Mouse (Mus musculus) liver, embryonic 14.5 days (tissue): ENCODE results near the gene Sash1. TPM values are rescaled to one million over a fixed set of nuclear protein-coding genes. Genes with fewer than 3 reads are reported as not detected.

ENCODE experiments used
- ATAC-seq: fragments of 200-750 bp; cut with Nextera tagmentation; 2 replicates; pipeline ENCODE4 v1.8.0; 2017; ENCODE audit warnings: moderate number of reproducible peaks, mild to moderate bottlenecking, moderate library complexity; ENCODE audit not compliant: insufficient read depth
- DNase-seq, 3 experiments: peaks; one replicate each; pipeline ENCODE4 v3.0.0-alpha.2; 2012 to 2013; ENCODE audit warnings: low read depth in 3 of 3, low spot score in 3 of 3
- H3K27ac ChIP-seq: fragments of 300-500 bp; sonication (generic); 2 replicates; pipeline ENCODE4 v1.5.1; 2014; ENCODE audit warnings: moderate library complexity, mild to moderate bottlenecking, control low read depth, inconsistent platforms
- H3K27me3 ChIP-seq: fragments of 300-500 bp; sonication (generic); 2 replicates; pipeline ENCODE4 v1.6.1; 2014; ENCODE audit warnings: mild to moderate bottlenecking, low read length, moderate library complexity; ENCODE audit not compliant: control insufficient read depth, insufficient read depth
- H3K36me3 ChIP-seq: fragments of 300-500 bp; sonication (generic); replicated peaks from 2 replicates; pipeline ENCODE4 v1.6.1; 2014; ENCODE audit warnings: low read depth; ENCODE audit not compliant: control insufficient read depth, insufficient read depth
- H3K4me1 ChIP-seq, 2 experiments: fragments of 200-500 bp in 1 of 2; fragments of 300-500 bp in 1 of 2; sonication (generic) in 1 of 2; replicated peaks; 2 replicates each; pipeline ENCODE4 v1.6.1; 2012 to 2014; ENCODE audit warnings: antibody characterized with exemption in 1 of 2, inconsistent platforms in 1 of 2, low read length in 1 of 2; ENCODE audit not compliant: control insufficient read depth in 2 of 2, insufficient read depth in 2 of 2
- H3K4me2 ChIP-seq: fragments of 300-500 bp; sonication (generic); 2 replicates; pipeline ENCODE4 v1.6.1; 2014; ENCODE audit warnings: low read depth, mild to moderate bottlenecking, control low read depth, moderate library complexity
- H3K4me3 ChIP-seq, 2 experiments: fragments of 200-500 bp in 1 of 2; fragments of 300-500 bp in 1 of 2; sonication (generic) in 1 of 2; 2 replicates each; pipeline ENCODE4 v1.5.1; 2012 to 2014; ENCODE audit warnings: low read depth in 2 of 2, low read length in 2 of 2, mild to moderate bottlenecking in 2 of 2, control low read depth in 1 of 2, inconsistent platforms in 1 of 2, moderate library complexity in 1 of 2; ENCODE audit not compliant: insufficient read depth in 1 of 2
- H3K9ac ChIP-seq: fragments of 300-500 bp; sonication (generic); replicated peaks from 2 replicates; pipeline ENCODE4 v1.6.1; 2014; ENCODE audit warnings: mild to moderate bottlenecking, control low read depth, moderate library complexity
- H3K9me3 ChIP-seq: fragments of 300-500 bp; sonication (generic); 2 replicates; pipeline ENCODE4 v1.6.1; 2016; ENCODE audit warnings: low read length, mixed read lengths; ENCODE audit not compliant: control insufficient read depth
- CTCF ChIP-seq: IDR thresholded peaks from 2 replicates; pipeline ENCODE4 v1.5.1; 2016; ENCODE audit warnings: antibody characterized with exemption, low read depth, control low read depth
- EP300 ChIP-seq: IDR thresholded peaks from 2 replicates; pipeline ENCODE4 v1.6.1; 2016; ENCODE audit warnings: antibody characterized with exemption, low read depth
- WGBS: fragments of 180-500 bp; shearing (Covaris S2); extraction: QIAGEN DNeasy Blood & Tissue Kit; methylation state at CpG from one replicate; pipeline ENCODE4 v1.1.7; 2014; ENCODE audit not compliant: insufficient replicate concordance; 5-methylcytosine and 5-hydroxymethylcytosine counted together
- polyA plus RNA-seq, 2 experiments: library from polyadenylated mRNA; depleted of rRNA in 1 of 2; stranded (reverse) in 1 of 2; unstranded in 1 of 2; fragments of >200 nt; fragmentation: Nextera tagmentation in 1 of 2; extraction: Ambion mirVana in 1 of 2; gene quantifications; 2 replicates each; pipeline versions ENCODE4 v1.2.1 to v1.2.3; 2012 to 2014

Gene Sash1
- polyA plus RNA-seq, 2 experiments = 0.32 to 1.4 TPM

DNA sequence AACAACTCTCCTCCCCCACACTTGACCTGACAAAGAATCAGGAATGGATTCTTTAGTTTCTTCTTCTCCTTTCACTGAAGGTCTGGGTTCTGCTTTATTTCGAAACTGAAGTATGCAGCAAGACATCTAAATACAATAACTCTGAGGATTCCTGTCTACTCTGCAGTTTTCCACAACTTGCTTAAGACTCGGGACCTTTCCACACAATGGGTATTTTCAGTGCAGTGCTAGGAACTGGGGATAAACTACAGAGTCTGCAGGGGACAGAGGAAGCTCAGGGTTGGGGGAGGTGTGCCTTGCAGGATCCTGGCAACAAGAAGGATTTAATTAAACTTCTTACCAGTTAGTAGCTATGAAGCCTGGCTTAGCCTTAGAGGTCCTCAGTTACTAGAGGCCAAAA is 4.1 kb downstream of the Sash1 start:
- 42% methylated on average over 2 of the region's 2 CpGs for WGBS
- no peak for DNase-seq
- H3K9me3 ChIP-seq = no peaks in the 10 kb centered on the region
- H3K4me1 ChIP-seq = peaks cover 0 to 13% of the 10 kb centered on the region in 2 experiments; a peak in 2 of 4 replicates
- no peak overlapping the region for H3K4me3 ChIP-seq
- H3K27ac ChIP-seq = no peak overlapping the region
- H3K9ac ChIP-seq = no peak overlapping the region
- no peak for ATAC-seq
- no peaks in the 10 kb centered on the region for H3K36me3 ChIP-seq
- H3K27me3 ChIP-seq = peaks cover 18% of the 10 kb centered on the region
- no peak overlapping the region for H3K4me2 ChIP-seq
- TF ChIP-seq EP300 (no peak), CTCF (no peak)

DNA sequence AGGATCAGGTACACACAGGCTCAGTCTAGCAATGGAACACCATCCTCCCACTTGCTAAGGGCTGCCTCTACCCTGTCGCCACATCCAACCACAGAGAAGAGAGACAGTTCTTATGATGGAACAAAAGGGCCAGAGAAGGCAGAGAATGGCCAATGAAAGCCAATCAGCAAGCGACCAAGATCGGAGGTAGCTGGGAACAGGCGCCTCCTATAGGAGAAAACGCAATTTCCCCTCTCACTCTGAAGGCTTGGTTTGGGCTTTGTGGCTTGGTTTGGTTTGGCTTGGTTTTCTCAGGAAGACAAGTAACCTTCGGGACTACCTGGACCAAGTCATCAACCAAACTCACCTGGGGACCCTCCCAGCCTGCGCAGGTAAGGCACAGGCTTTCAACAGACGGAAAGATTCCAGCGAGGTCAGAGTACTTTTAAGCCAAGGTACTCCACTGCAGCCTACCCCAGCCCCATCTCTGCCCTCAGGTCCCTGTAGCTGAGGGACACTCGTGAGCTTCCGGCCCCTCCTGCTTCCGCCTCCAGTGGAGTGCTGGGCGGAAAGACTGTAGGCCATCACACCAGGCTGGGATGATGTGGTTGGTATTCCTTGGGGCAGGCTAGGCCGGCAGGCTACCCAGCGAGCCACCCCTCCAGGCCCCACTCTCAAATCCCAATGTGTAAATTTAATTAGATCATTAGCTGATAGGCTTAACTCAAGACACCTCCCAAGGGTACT is 4.8 kb downstream of the Sash1 start:
- ATAC-seq (no peak), DNase-seq (no peak)
- Histone ChIP-seq H3K4me1 (peaks cover 0 to 13% of the 10 kb centered on the region in 2 experiments; a peak in 2 of 4 replicates), H3K36me3 (no peaks in the 10 kb centered on the region), H3K4me2 (no peak overlapping the region), H3K9me3 (no peaks in the 10 kb centered on the region), H3K9ac (no peak overlapping the region), H3K4me3 (no peak overlapping the region), H3K27me3 (peaks cover 12% of the 10 kb centered on the region), H3K27ac (no peak overlapping the region)
- TF ChIP-seq CTCF = no peak
- TF ChIP-seq EP300 = no peak
- WGBS = 66% methylated on average over 15 of the region's 15 CpGs

DNA sequence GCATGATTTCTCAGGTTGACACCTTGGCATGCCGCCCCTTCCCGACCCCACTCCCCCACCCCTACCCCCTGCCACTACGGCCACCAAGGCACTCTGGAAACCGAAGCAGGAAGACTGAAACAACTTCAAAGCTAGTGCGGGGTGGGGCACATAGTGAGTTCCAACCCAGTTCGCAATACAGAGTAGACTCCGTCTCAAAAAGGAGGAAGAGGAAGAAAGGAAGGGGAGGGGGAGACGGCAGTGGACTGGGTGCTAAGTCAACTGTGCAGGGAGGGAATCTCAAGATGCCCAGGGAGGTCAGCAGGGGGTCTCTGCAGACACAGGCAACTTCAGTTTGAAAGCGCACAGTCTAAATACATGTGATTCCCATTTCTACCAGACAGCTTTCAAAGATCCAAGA is 7.0 kb downstream of the Sash1 start:
- Histone ChIP-seq H3K9ac (no peak overlapping the region), H3K27ac (no peak overlapping the region), H3K4me3 (no peak overlapping the region), H3K4me1 (peaks cover 0 to 15% of the 10 kb centered on the region in 2 experiments; a peak in 2 of 4 replicates), H3K9me3 (no peaks in the 10 kb centered on the region), H3K27me3 (no peaks in the 10 kb centered on the region), H3K4me2 (no peak overlapping the region), H3K36me3 (no peaks in the 10 kb centered on the region)
- DNase-seq = no peak
- WGBS = 14% methylated on average over 9 of the region's 9 CpGs
- TF ChIP-seq EP300 (no peak), CTCF (no peak)
- no peak for ATAC-seq

DNA sequence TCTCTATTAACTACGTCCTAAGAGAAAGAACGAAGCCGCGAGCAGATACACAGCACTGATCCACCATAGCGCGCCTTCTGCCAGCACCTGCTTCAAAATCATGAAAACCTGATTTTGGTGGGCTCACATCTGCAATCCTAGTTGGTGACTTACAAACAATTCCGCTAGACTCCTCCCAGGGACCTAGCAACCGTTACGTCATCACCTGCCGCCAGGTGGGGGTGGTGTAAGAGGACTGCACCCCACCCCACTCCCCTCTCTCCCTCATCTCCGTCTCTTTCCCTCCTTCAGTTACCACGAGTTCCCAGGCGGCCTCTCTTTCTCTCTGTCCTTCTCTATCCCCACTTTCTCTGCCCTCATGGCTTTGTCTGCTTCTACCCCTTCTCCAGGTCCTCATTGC is 7.5 kb downstream of the Sash1 start:
- WGBS = 63% methylated on average over 13 of the region's 13 CpGs
- Histone ChIP-seq H3K4me1 (peaks cover 0 to 13% of the 10 kb centered on the region in 2 experiments; a peak in 1 of 4 replicates), H3K4me2 (no peak overlapping the region), H3K36me3 (no peaks in the 10 kb centered on the region), H3K27ac (no peak overlapping the region), H3K9ac (no peak overlapping the region), H3K9me3 (no peaks in the 10 kb centered on the region), H3K27me3 (no peaks in the 10 kb centered on the region), H3K4me3 (no peak overlapping the region)
- TF ChIP-seq EP300 (no peak), CTCF (no peak)
- ATAC-seq = no peak
- DNase-seq = no peak

DNA sequence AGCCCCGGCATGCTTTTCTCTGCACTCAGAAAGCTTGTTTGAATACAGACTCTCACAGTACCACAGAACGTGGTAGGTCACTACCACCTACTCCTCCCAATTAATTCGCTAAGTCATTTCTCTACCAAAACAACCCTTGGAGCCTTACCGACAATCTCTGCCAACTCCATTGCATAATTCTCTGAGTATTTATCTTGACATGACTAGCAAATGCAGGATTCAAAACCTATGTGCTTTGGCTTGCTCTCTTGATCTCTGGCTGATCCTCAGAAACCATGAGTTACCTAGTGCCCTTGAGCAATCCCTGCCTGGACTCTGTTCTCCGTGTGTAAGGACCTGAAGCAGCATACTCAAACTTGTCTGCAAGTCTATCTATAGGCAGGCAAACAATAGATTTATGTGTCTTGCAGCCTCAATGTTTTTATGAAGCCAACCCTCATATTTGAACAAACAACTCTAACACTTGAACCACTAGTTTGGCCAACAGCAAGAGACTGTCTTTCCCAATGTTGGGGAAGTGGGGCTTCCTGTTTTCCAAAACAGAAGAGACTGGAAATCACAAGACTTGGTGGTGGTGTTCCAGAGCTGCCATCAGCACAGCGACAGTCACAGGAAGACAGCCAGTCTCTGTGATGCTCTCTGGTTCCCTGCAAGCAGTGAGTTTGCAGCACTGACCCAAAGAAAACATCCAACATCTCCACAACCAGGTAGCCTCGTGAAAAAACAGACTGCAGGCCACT is 12.1 kb downstream of the Sash1 start:
- ATAC-seq (no peak), DNase-seq (no peak)
- Histone ChIP-seq H3K4me3 (no peak overlapping the region), H3K4me2 (no peak overlapping the region), H3K9me3 (no peaks in the 10 kb centered on the region), H3K27me3 (no peaks in the 10 kb centered on the region), H3K4me1 (peaks cover 0 to 7% of the 10 kb centered on the region in 2 experiments; a peak in 1 of 4 replicates), H3K27ac (no peak overlapping the region), H3K9ac (no peak overlapping the region), H3K36me3 (no peaks in the 10 kb centered on the region)
- TF ChIP-seq EP300 (no peak), CTCF (no peak)
- WGBS = 41% methylated on average over 7 of the region's 7 CpGs
